Mouse (Mus musculus) thymus, adult 2 months (tissue): ENCODE measurements at regions not wholly inside any gene's neighbourhood (a gene's known extent, or its start where the extent isn't known, plus 50 kb on each side); places are given as distances from the start of the nearest gene placed in this dataset.

ENCODE experiments used
- CTCF ChIP-seq: fragments of 200-500 bp; IDR thresholded peaks from 2 replicates; pipeline ENCODE4 v1.5.1; 2012; ENCODE audit warnings: mild to moderate bottlenecking, control low read depth, low read length, moderate library complexity, borderline replicate concordance; ENCODE audit not compliant: control insufficient read depth, poor library complexity, insufficient read depth; ENCODE audit errors: extremely low read depth
- POLR2A ChIP-seq: fragments of 200-500 bp; IDR thresholded peaks from 2 replicates; pipeline ENCODE4 v1.6.1; 2012; ENCODE audit warnings: mild to moderate bottlenecking, low read length, control low read depth, moderate library complexity; ENCODE audit not compliant: control insufficient read depth, poor library complexity, insufficient read depth; ENCODE audit errors: extremely low read depth

DNA sequence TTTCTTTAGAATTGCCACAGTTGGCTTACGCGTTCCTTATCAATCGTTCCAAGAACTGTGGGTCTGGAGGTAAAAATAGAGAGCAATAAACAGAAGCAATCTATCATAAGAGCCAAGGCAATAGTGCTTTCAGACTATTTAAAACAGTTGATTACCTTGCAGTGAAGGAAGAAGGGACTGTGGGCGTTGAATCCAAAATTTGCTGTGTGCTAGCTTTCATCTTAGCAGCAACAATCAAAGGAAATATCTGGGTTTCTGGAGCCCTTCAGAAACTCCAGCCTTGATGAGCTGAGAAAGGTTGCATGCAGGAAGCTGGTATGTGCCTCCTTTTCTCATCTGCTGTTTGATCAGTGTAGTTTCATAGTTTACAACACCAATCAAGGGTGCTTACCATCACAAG, 136.1 kb upstream of the Thrb start:
- TF ChIP-seq CTCF (no peak), POLR2A (no peak)
